Mouse (Mus musculus): ENCODE measurements around the gene Vmn2r19.

GRCm38 (mm10) chr6:123265809-123266208 lies 42.3 kb upstream of the Vmn2r19 start:
- TF ChIP-seq POLR2A (IDR thresholded peaks at IDR 0.05; ENCODE audit: low read depth, low read length) (no peak), CTCF (IDR thresholded peaks at IDR 0.05; ENCODE audit: extremely low read depth, insufficient read length, insufficient replicate concordance, low read depth, low read length) (no peak)
